Mouse (Mus musculus) forebrain, embryonic 11.5 days (tissue): ENCODE measurements around the gene Zfp113. TPM values are rescaled to one million over a fixed set of nuclear protein-coding genes. Genes with fewer than 3 reads are reported as not detected.

ENCODE experiments used
- ATAC-seq: fragments of 200-750 bp; cut with Nextera tagmentation; replicated peaks from 2 replicates; pipeline ENCODE4 v1.8.0; 2017; ENCODE audit warnings: moderate TSS enrichment; ENCODE audit not compliant: low FRiP score
- DNase-seq: peaks from one replicate; pipeline ENCODE4 v3.0.0-alpha.2; 2017; ENCODE audit warnings: low spot score
- H3K27ac ChIP-seq: fragments of 300-500 bp; sonication (generic); 2 replicates; pipeline ENCODE4 v1.5.1; 2014; ENCODE audit warnings: low read depth, low read length
- H3K27me3 ChIP-seq: fragments of 300-500 bp; sonication (generic); 2 replicates; pipeline ENCODE4 v1.6.1; 2014; ENCODE audit warnings: mild to moderate bottlenecking, low read length, mixed read lengths; ENCODE audit not compliant: control insufficient read depth, insufficient read depth
- H3K36me3 ChIP-seq: fragments of 300-500 bp; sonication (generic); 2 replicates; pipeline ENCODE4 v1.6.1; 2014; ENCODE audit warnings: mild to moderate bottlenecking, low read length, moderate library complexity, mixed read lengths; ENCODE audit not compliant: control insufficient read depth, insufficient read depth
- H3K4me1 ChIP-seq: fragments of 300-500 bp; sonication (generic); replicated peaks from 2 replicates; pipeline ENCODE4 v1.6.1; 2014; ENCODE audit warnings: low read length, mixed read lengths; ENCODE audit not compliant: control insufficient read depth, insufficient read depth
- H3K4me2 ChIP-seq: fragments of 300-500 bp; sonication (generic); 2 replicates; pipeline ENCODE4 v1.6.1; 2014; ENCODE audit warnings: low read depth, mild to moderate bottlenecking, low read length, moderate library complexity, mixed read lengths; ENCODE audit not compliant: severe bottlenecking
- H3K4me3 ChIP-seq: fragments of 300-500 bp; sonication (generic); 2 replicates; pipeline ENCODE4 v1.5.1; 2014; ENCODE audit warnings: low read depth, low read length
- H3K9ac ChIP-seq: fragments of 300-500 bp; sonication (generic); 2 replicates; pipeline ENCODE4 v1.6.1; 2014; ENCODE audit warnings: low read length
- H3K9me3 ChIP-seq: fragments of 300-500 bp; sonication (generic); 2 replicates; pipeline ENCODE4 v1.6.1; 2016; ENCODE audit warnings: low read length, mixed read lengths; ENCODE audit not compliant: control insufficient read depth
- WGBS: fragments of 180-500 bp; shearing (Covaris S2); extraction: QIAGEN DNeasy Blood & Tissue Kit; methylation state at CpG from one replicate; pipeline ENCODE4 v1.1.7; 2014; 5-methylcytosine and 5-hydroxymethylcytosine counted together
- polyA plus RNA-seq: library from polyadenylated mRNA; unstranded; fragments of >200 nt; fragmentation: Nextera tagmentation; extraction: Ambion mirVana; gene quantifications from 2 replicates; pipeline ENCODE4 v1.2.1, GENCODE M21; 2014

Gene Zfp113
- polyA plus RNA-seq, 1 experiment from 2014 or later: 39.9 TPM

GRCm38 (mm10) chr5:138186950-138187638 lies 31.6 kb upstream of the Zfp113 start, which contains the start of the genes Taf6 and Cnpy4:
Taf6 (minus strand) TSS chr5:138187451.
Cnpy4 (plus strand) TSS chr5:138187485.
- DNase-seq (peak; percentile 87), ATAC-seq (peak; percentile 87)
- Histone ChIP-seq H3K9me3 (no peaks in the 10 kb centered on the region), H3K4me2 (peak within 1 kb of the TSS; percentile 79), H3K9ac (peak within 1 kb of the TSS; percentile 82), H3K4me1 (peaks cover 2% of the 10 kb centered on the region; the same call in 1 of the 2 replicates), H3K36me3 (peaks cover 3% of the 10 kb centered on the region; the same call in 1 of the 2 replicates), H3K27me3 (no peaks in the 10 kb centered on the region), H3K27ac (peak within 1 kb of the TSS; percentile 63; the same call in 1 of the 2 replicates), H3K4me3 (peak within 1 kb of the TSS; percentile 64)
- WGBS: 0% methylated on average over 31 of the region's 31 CpGs

DNA sequence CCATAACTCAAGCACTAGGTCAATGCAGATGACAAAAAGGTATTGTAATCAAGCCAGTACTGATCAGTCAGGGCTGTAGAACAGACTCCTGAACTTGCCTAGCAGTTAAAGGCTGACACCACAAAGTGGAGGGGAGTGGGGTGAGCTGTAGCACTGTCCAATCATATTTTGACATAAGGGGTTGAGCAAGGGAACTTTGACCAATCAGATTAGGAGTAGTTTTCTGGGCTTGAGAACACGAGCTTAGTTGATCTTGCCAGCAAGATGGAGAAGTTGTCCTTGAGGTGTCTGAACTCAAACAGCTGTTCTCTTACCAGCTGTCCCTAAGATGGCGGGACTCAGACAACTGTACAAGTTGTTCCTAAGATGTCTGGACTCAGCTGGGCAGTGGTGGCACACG lies 17.7 kb upstream of the Zfp113 start:
- no peaks in the 10 kb centered on the region for H3K9me3 ChIP-seq
- no peak for ATAC-seq
- peaks cover 21% of the 10 kb centered on the region for H3K36me3 ChIP-seq
- DNase-seq: no peak
- H3K4me2 ChIP-seq: no peak overlapping the region
- H3K4me3 ChIP-seq: no peak overlapping the region
- no peak overlapping the region; the same call in 1 of the 2 replicates for H3K9ac ChIP-seq
- no peak overlapping the region for H3K27ac ChIP-seq
- H3K4me1 ChIP-seq: peaks cover 10% of the 10 kb centered on the region; the same call in 1 of the 2 replicates
- 98% methylated on average over 3 of the region's 3 CpGs for WGBS
- H3K27me3 ChIP-seq: no peaks in the 10 kb centered on the region

DNA sequence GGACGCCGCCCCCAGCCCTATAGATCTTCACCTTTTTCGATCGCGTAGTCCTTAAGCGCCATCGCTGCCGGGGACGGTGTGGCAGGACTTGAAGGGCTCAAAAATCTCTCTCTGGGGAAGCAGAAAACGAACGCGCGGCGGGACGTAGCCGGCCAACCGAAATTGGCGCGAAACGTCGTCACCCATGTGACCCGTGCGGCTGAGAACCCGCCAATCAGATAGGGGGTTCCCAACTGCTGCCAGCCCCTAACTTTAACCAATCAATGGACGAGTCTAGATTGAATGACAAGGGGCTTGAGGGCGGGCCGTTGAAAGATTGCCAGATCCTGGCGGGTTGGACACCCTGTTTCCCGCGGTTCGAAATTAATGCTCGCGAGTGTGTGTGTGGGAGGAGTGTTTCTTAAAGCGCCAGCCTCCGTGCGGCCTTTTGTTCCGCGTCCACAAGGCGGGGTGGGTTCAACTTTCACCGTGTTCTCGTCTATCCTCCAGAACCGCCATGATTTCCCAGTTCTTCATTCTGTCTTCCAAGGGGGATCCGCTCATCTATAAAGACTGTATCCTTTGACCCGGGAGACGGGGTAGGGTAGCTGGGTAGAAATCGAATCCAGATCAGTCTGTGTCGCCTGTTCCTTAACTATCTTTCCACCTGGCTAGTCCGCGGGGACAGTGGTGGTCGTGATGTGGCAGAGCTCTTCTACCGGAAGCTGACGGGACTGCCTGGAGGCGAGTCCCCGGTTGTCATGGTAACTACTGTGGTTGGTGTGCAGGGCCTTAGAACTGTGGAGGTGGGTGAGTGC lies 16.3 kb upstream of the Zfp113 start, which contains the start of the genes Ap4m1 and Mcm7:
Ap4m1 (plus strand) TSS at position 308 of the 797 bp plus-strand sequence.
Mcm7 (minus strand) TSS at position 728 of the 797 bp plus-strand sequence.
- peak within 1 kb of the TSS; percentile 97 for H3K27ac ChIP-seq
- H3K4me2 ChIP-seq: peak within 1 kb of the TSS; percentile 60
- peak within 1 kb of the TSS; percentile 77 for H3K4me3 ChIP-seq
- H3K36me3 ChIP-seq: peaks cover 25% of the 10 kb centered on the region
- no peaks in the 10 kb centered on the region for H3K27me3 ChIP-seq
- no peaks in the 10 kb centered on the region for H3K9me3 ChIP-seq
- peaks cover 10% of the 10 kb centered on the region; the same call in 1 of the 2 replicates for H3K4me1 ChIP-seq
- WGBS: under 1% methylated on average over 54 of the region's 54 CpGs
- DNase-seq: peak; percentile 95
- peak within 1 kb of the TSS; percentile 91 for H3K9ac ChIP-seq
- peak; percentile 94 for ATAC-seq

DNA sequence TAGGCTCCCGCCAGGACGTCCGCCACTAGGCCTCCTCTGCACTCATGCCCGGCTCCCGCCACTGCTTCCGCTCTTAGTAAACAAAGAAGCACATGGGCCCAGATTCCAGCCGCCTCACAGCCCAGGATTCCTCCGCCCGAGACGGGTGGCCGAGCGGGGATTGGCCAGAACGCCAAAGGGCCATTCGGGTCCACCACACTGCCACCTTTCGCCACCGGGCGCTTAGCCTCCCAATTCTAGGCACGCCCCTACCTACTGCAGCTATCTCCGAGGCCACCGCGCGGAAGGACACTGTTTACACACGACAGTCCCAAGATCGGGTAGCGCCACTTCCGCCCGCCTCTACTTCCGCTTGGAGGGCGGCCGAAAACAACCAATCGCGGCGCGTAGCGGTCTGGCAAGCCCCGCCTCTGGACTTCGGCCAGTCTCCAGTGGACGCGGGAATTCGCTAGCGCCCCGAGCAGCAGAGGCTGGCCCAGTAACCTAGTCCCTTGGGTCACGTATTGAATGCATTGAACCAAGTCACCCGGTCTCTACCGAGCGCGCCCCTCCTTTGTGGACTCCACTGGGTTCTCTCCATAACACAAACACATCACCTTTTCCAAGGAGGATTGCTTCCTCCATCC lies 15.5 kb upstream of the Zfp113 start:
- peak overlapping the region; percentile 91 for H3K9ac ChIP-seq
- peak; percentile 90 for ATAC-seq
- H3K9me3 ChIP-seq: no peaks in the 10 kb centered on the region
- H3K4me3 ChIP-seq: peak overlapping the region; percentile 77
- H3K27ac ChIP-seq: peak overlapping the region; percentile 97
- H3K4me1 ChIP-seq: peaks cover 10% of the 10 kb centered on the region; the same call in 1 of the 2 replicates
- WGBS: under 1% methylated on average over 47 of the region's 47 CpGs
- no peaks in the 10 kb centered on the region for H3K27me3 ChIP-seq
- peak overlapping the region; percentile 60 for H3K4me2 ChIP-seq
- H3K36me3 ChIP-seq: peaks cover 34% of the 10 kb centered on the region
- peak; percentile 98 for DNase-seq

DNA sequence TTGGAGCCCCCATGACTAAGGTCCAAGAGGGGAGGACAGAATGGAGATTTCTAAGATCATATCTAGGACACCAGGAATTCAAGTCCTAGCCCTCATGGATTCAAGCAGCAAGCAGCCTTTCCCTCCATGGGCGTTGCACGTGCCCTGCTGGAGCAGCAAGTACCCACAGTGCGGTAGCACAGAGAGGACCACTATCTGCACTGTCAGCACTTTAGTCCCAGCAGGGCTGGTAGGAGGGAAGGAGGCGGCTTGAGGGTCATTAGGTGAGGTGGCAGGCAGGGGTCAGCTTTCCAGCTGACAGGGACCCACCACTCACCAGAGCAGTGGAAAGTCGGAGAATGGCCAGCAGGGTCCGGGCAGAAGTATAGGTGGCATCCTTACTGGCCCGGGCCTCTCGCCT lies 10.1 kb upstream of the Zfp113 start:
- Histone ChIP-seq H3K27ac (no peak overlapping the region), H3K4me3 (no peak overlapping the region), H3K36me3 (peaks cover 40% of the 10 kb centered on the region)

DNA sequence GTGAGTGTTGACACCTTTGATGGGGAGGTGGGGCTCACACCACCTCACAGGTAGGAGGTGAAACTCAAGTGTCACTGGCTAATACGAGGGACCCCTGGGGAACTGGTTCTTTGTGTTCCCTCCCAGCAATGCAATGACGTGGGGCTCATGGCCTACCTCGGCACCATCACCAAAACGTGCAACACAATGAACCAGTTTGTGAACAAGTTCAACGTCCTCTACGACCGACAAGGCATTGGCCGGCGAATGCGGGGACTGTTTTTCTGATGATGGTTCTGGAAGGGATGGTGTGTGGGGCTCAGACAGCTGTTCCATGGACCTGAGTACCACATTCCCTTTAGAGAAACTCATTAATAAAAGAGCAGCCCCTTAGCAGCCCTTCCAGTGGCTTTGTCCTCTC lies 8.1 kb upstream of the Zfp113 start:
- Histone ChIP-seq H3K27me3 (no peaks in the 10 kb centered on the region), H3K36me3 (peaks cover 36% of the 10 kb centered on the region), H3K27ac (no peak overlapping the region), H3K4me1 (peaks cover 4% of the 10 kb centered on the region; the same call in 1 of the 2 replicates), H3K4me2 (no peak overlapping the region), H3K9me3 (no peaks in the 10 kb centered on the region), H3K4me3 (no peak overlapping the region), H3K9ac (no peak overlapping the region)
- 66% methylated on average over 10 of the region's 10 CpGs for WGBS
- ATAC-seq: no peak
- no peak for DNase-seq

More for the DNA sequence above, 10.1 kb upstream of the Zfp113 start:
- no peak overlapping the region for H3K4me2 ChIP-seq
- no peak for ATAC-seq
- WGBS: 81% methylated on average over 8 of the region's 8 CpGs
- no peaks in the 10 kb centered on the region for H3K9me3 ChIP-seq
- no peak overlapping the region for H3K9ac ChIP-seq
- peaks cover 8% of the 10 kb centered on the region; the same call in 1 of the 2 replicates for H3K4me1 ChIP-seq
- no peak for DNase-seq
- H3K27me3 ChIP-seq: no peaks in the 10 kb centered on the region

DNA sequence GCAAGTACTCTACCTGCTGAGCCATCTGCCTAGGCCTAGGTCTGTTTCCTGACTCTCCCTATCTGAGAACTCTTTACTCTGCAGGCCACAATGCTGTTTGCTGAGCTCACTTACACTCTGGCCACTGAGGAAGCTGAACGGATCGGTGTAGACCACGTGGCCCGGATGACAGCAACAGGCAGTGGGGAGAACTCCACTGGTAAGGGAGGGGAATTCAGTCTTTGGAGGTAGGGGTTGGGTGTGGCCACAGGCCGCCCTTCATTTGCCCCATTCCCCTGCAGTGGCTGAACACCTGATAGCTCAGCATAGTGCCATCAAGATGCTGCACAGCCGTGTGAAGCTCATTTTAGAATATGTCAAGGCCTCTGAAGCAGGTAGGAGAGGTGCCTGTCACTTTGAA lies 7.5 kb upstream of the Zfp113 start:
- ATAC-seq (no peak), DNase-seq (no peak)
- peaks cover 4% of the 10 kb centered on the region; the same call in 1 of the 2 replicates for H3K4me1 ChIP-seq
- no peak overlapping the region for H3K4me2 ChIP-seq
- no peak overlapping the region for H3K4me3 ChIP-seq
- WGBS: 76% methylated on average over 6 of the region's 6 CpGs
- H3K27ac ChIP-seq: no peak overlapping the region
- H3K36me3 ChIP-seq: peaks cover 31% of the 10 kb centered on the region; the same call in 1 of the 2 replicates
- no peak overlapping the region for H3K9ac ChIP-seq
- no peaks in the 10 kb centered on the region for H3K9me3 ChIP-seq
- no peaks in the 10 kb centered on the region for H3K27me3 ChIP-seq
